Mouse (Mus musculus) c-Kit-positive CD71-positive TER-119-negative erythroid progenitor cells, embryonic 14.5 days (primary cell): Measurements from ENCODE around the gene Ugt2a3.
"Not testable (repeated sequence)": the region's sequence is repeated elsewhere in the genome, so short reads cannot be mapped to it uniquely, and the experiment has no call there.

ENCODE experiments used
- DNase-seq: peaks from one replicate; pipeline ENCODE4 v3.0.0-alpha.2; 2013; ENCODE audit warnings: low read depth

Gene Ugt2a3

DNA sequence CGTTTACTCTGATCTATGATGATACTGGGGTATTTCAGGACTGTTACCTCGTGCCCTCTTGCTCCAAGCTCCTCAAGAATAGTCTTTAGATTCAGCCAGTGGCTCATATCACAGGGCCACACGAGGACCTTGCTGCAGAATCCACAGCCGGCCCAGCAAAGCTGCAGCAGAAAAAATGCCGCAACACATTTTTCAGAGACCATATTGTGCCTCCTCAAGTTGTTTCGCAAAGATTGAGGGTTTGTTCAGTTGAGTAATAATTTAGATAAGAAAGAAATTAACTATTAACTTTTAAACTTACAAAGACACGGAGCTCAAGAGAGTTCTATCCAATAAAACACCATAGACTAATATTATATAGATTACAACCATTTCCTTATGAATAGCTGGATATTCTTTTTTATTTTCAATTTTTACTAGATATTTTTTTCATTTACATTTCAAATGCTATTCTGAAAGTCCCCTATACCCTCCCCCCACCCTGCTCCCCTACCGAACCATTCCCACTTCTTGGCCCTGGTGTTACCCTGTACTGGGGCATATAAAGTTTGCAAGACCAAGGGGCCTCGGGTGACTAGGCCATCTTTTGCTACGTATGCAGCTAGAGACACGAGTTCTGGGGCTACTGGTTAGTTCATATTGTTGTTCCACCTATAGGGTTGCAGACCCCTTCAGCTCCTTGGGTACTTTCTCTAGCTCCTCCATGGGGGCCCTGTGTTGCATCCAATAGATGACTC lies at the start of gene Ugt2a3:
Gene Ugt2a3 (minus strand): TSS at position 235 of the 737 bp plus-strand sequence.
- DNase-seq, result no peak

DNA sequence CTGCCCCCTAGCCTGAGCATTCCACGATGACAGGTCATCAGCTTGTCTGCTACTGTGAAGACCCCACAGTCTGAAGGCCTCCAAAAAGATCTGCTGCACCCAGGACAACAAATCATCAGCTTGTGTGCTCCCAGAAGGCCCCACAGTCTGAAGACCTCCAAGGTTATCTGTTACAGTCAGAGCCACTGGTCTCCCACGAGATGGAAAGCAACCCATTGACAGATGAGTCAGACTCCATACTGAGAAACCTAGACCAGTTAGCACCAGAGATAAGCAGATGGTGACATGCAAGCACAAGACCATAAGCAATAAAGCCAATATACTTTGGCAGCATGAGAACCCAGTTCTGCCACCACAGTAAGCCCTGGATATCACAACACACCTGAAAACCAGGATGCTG lies 43.2 kb upstream of the Ugt2a3 start:
- no peak for DNase-seq

DNA sequence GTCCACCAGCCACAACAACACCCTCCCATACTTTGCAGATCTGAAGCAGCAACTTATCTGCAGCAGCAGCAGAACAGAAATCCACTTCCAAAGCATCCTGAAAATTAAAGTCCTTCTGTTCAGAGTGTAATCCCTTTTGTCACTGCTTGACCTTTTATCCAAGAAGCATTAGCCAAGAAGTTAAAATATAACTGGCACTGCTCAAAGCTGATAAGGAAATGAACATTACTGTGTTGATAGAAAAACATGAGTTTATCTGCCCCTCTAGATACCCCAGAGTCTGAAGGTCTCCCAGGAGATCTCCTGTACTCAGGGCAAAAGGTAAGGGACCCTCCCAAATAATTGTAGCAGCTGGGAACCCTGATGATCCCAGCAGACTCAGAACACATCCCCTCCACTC lies 42.8 kb upstream of the Ugt2a3 start:
- DNase-seq, result no peak

- DNase-seq, result no peak
Observed at GRCm38 (mm10) chr5:87375874-87376383, 38.9 kb upstream of the Ugt2a3 start.

GRCm38 (mm10) chr5:87373502-87373863 lies 36.5 kb upstream of the Ugt2a3 start:
- no peak for DNase-seq

GRCm38 (mm10) chr5:87372788-87373501 lies 36.0 kb upstream of the Ugt2a3 start:
- DNase-seq, result not testable (repeated sequence)

DNA sequence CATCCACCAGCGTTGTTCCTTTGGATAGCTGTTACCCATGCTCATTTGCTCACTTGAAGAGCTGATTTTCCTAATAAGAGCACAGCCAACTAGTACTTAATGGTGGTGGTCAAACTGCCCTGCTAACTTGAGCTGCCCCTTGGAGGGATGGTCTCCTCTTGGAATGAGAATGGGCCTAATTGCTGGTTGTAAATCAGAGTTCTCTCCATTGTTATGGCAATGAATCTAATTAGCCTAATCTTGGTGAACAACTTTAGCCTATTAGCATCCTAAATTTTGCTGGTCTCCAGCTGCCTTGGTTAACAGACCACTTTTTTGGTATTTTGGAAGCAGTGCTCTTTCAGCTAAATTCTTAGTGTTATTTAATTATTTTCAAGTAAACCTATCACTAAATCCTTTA lies 13.4 kb upstream of the Ugt2a3 start:
- DNase-seq, result no peak

GRCm38 (mm10) chr5:87349150-87349549 lies 12.2 kb upstream of the Ugt2a3 start:
- not testable (repeated sequence) for DNase-seq

DNA sequence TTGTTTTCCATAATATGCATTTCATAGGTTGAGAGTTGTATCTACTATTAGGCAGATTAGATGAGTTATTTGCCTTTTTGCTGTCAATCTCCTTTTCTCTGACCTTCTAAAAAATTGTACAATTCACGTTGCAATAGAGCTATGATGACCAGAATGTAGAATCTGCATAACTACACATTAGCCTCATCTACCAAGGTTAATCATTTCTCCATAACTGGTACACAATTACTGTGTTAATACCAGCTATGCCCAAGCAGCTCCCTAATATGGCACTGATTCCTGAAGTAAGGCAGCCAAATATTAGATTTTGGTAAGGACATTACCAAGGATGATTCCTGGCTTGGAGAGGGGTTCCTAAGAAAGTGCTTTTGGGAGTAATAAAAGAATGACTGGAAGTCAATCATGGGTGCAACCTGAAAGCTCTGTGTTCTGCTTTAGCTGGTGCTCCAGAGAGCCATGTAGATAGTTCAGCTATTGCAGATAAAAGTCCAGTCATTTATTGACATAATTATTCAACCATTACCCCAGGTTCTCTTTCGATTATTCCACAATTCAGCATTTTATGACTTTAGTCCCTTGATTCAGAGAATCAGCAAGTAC lies 10.6 kb upstream of the Ugt2a3 start:
- not testable (repeated sequence) for DNase-seq

DNA sequence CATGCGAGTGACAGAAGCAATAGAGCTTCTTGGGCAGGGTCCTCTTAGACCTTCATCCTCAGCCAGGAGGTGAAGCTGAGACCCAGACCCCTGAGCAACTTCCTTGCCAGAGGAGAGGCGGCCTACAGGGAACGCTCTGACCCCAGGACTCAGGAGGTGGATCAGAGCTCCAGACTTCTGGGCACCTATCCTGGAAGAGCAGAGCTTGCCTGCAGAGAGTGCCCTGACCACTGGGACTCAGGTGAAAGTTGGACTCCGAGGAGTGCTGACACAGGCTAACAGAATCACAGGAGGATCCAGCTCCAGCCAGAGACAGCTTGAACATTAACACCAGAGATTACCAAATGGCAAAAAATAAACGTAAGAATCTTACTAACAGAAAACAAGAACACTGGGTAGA lies 3.5 kb upstream of the Ugt2a3 start:
- no peak for DNase-seq

DNA sequence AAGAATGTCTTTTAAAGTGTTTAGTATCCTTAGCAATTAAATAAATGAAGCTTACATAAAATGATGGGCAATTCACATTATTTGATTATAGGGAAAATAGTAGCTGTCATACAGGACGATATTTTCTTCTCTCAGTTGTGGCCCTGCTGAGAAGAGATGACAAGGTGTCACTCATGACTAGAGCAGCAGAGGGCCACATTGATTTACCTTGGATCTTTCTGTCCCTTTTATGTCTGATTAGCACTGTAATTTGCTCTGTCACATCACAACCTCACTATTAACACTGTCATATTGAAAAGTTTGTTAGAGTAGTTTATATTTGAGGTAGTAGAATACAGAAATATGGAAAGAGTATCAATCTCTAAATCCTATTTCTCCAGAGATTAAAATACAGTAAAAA lies 1.8 kb downstream of the Ugt2a3 start:
- DNase-seq, result no peak

DNA sequence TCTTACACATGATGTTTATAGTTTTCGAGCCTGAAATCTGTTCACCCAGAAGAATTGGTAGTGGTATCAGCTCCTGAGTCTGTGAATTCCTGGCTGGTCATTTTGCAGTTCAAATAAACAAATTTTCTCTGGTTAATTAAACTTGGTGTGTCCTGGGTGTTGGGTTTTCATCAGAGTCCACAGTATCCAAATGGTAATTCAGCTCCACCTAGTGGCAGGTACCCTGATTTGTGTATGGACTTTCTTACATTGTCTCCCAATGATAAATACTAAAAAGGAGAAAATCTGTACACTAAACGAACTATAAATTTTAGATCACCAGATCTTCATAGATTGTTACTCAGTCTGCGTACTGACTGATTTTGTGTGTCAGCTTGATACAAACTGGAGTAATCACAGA lies 3.4 kb downstream of the Ugt2a3 start:
- no peak for DNase-seq

DNA sequence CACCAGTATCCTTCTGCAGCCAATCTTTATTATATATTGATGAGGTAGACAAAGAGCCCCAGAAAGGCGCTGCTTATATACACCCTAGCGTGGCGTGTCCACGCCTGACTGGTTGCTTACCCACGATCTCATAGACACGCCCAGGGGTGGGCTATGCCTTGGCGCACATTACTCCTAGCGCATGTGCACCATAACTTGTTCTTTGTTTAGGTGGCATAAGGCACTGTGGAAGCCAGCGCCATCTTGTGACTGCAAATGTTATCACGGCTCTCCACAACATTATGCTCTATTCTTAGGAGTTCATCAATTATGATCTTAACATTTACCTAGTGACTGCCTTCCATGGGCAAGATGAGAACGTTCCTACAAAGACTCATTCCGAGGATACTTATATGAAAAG lies 25.6 kb downstream of the Ugt2a3 start:
- no peak for DNase-seq

DNA sequence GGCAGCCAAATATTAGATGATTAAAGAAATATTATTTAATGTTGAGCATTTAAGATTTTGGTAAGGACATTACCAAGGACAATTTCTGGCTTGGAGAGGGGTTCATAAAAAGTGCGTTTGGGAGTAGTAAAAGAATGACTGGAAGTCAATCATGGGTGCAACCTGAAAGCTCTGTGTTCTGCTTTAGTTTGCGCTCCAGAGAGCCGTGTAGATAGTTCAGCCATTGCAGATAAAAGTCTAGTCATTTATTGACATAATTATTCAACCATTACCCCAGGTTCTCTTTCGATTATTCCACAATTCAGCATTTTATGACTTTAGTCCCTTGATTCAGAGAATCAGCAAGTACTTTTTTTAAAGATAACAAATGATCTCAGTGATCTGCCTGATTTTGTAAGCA lies 50.8 kb downstream of the Ugt2a3 start:
- not testable (repeated sequence) for DNase-seq

GRCm38 (mm10) chr5:87275986-87276385 lies 61.0 kb downstream of the Ugt2a3 start:
- not testable (repeated sequence) for DNase-seq

- no peak for DNase-seq
Observed at GRCm38 (mm10) chr5:87275581-87275980, 61.4 kb downstream of the Ugt2a3 start.
